Mouse (Mus musculus): ENCODE data around the gene Kptn.

Kptn gene

DNA sequence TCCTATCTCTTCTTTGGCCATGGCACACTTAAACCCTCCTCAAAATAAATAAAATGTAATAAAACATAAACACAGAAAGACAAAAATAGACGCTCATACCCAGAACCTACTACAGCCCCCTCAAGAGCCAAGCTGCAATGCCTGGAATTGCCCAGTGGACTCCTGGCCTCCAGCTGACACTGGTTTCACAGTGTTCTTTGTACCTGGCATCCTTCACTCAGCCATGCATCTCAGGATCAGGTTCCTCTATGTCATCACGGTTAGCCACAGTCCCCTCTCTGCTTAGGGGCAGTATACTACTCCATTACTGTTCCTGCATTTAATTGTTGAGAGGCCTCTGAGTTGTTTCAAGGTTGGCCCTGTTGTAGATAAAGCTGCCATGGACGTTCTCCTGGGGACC, 13.2 kb downstream of the Kptn start:
- Histone ChIP-seq H3K27me3 (ENCODE audit: control insufficient read depth, insufficient read depth, low read length, poor library complexity, severe bottlenecking) (no peaks in the 10 kb centered on the region), H3K36me3 (ENCODE audit: control insufficient read depth, insufficient read depth, low read length, poor library complexity, severe bottlenecking) (no peaks in the 10 kb centered on the region)
- no peak for DNase-seq (ENCODE audit: low read depth, low spot score)

DNA sequence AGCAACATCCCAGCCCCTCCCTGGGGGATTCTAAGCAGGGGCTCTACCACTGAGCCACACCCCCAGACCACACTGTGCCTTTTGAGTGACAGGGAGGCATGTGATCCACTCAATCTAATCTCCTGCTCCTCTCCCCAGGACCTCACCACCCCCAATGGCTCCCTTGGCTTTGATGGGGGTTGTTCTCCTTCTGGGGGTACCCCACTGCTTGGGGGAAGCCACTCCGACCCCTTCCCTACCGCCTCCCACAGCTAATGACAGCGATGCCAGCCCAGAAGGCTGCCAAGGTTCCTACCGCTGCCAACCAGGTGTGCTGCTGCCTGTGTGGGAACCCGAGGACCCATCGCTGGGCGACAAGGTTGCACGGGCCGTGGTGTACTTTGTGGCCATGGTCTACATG, 14.0 kb downstream of the Kptn start:
- no peak for DNase-seq (ENCODE audit: low read depth, low spot score)
- Histone ChIP-seq H3K36me3 (ENCODE audit: control insufficient read depth, insufficient read depth, low read length, poor library complexity, severe bottlenecking) (no peaks in the 10 kb centered on the region), H3K27me3 (ENCODE audit: control insufficient read depth, insufficient read depth, low read length, poor library complexity, severe bottlenecking) (no peaks in the 10 kb centered on the region)

DNA sequence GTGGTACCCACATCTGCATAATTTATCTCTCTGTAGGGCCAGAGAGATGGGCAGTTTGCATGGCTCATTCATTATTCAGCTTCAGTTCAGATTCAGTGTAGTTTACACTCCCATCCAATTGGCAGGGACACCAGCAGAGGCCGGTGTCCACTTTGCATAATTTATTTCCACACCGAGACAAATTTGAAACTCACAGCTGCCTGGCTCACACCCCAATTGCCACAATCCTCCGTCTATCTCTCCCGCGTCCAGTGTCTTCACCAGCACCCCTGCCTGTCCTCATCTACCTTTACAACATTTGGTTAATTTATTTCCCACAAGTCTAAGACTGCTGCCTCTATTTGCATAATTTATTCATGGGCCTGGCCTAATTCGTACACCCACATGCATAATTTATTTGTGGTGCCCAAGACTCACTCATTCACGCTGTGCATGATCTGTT, 15.3 kb downstream of the Kptn start:
- Histone ChIP-seq H3K27me3 (ENCODE audit: control insufficient read depth, insufficient read depth, low read length, poor library complexity, severe bottlenecking) (no peaks in the 10 kb centered on the region), H3K36me3 (ENCODE audit: control insufficient read depth, insufficient read depth, low read length, poor library complexity, severe bottlenecking) (no peaks in the 10 kb centered on the region)
- DNase-seq (ENCODE audit: low read depth, low spot score), result no peak

DNA sequence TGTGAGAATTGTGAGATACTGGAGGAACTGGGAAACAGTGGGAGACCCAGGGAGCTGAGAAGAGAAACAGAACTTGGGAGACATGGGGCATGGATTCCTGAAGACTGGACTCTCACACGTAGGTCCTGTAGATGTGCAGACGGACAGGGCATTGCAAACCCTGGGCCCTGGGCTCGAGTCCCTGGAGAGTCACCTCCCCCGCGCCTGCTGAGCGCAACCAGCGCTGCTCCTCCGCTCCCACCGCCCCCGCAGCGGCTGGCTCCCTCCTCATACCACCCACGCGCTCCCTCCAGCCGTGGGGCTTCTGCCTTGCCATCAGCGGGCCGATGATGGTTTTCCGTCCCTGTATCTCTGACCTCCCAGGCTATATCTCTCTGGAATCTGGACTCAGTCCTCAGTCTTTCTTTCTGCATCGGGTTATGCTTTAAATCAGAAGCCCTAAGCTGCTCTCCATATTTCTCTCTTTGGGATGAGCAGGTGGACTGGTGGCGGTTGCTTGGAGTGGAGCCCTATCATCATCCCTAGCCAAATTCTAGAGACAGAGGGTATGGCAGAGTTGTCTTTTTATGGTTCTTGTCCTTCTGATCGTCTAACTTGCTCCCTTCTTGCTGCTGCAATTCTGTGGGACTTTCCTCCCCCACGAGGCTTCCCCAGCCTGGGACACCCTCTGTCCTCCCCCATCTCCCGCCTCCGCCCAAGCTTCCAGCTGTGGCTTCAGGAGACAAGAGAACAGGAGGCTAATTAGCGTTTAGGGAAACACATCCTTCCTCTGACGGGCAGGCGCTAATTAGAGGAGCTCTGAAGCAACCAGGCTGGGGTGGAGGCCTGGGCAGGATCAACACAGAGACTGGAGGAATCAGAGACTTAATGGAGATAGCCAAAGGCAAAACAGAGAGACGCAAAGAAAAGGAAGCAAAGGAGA, 27.1 kb downstream of the Kptn start:
- no peaks in the 10 kb centered on the region for H3K36me3 ChIP-seq (ENCODE audit: control insufficient read depth, insufficient read depth, low read length, poor library complexity, severe bottlenecking)
- no peaks in the 10 kb centered on the region for H3K27me3 ChIP-seq (ENCODE audit: control insufficient read depth, insufficient read depth, low read length, poor library complexity, severe bottlenecking)
- no peak for DNase-seq (ENCODE audit: low read depth, low spot score)

DNA sequence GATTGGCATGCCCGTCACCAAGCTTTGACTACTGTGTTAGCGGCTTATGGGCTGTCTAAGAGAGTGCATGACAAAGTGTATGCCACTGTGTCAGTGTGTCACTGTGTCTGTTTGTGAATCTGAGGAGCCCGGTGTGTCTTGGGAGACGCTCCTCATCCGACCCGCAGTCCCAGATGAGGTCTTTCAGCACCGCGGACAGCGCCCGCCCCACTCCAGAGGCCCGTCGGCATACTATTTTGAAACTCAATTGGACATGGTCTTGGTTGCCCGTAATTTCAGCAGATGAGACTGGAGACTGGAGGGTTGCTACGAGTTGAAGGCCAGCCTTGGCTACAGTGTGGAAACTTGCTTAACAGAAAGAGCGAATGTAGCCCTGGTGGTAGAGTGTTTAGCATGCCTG, 27.9 kb downstream of the Kptn start:
- no peaks in the 10 kb centered on the region for H3K27me3 ChIP-seq (ENCODE audit: control insufficient read depth, insufficient read depth, low read length, poor library complexity, severe bottlenecking)
- DNase-seq (ENCODE audit: low read depth, low spot score), result peak; percentile 51
- H3K36me3 ChIP-seq (ENCODE audit: control insufficient read depth, insufficient read depth, low read length, poor library complexity, severe bottlenecking), result no peaks in the 10 kb centered on the region

- H3K36me3 ChIP-seq (ENCODE audit: control insufficient read depth, insufficient read depth, low read length, poor library complexity, severe bottlenecking), result no peaks in the 10 kb centered on the region
- DNase-seq (ENCODE audit: low read depth, low spot score), result peak; percentile 43
- no peaks in the 10 kb centered on the region for H3K27me3 ChIP-seq (ENCODE audit: control insufficient read depth, insufficient read depth, low read length, poor library complexity, severe bottlenecking)
These were observed 29.5 kb downstream of the Kptn start for GRCm38 (mm10) chr7:16149241-16149640.

GRCm38 (mm10) chr7:16150191-16151145, 30.8 kb downstream of the Kptn start:
- no peaks in the 10 kb centered on the region for H3K27me3 ChIP-seq (ENCODE audit: control insufficient read depth, insufficient read depth, low read length, poor library complexity, severe bottlenecking)
- H3K36me3 ChIP-seq (ENCODE audit: control insufficient read depth, insufficient read depth, low read length, poor library complexity, severe bottlenecking), result no peaks in the 10 kb centered on the region
- DNase-seq (ENCODE audit: low read depth, low spot score), result no peak

GRCm38 (mm10) chr7:16153522-16153921, 33.8 kb downstream of the Kptn start:
- no peaks in the 10 kb centered on the region for H3K27me3 ChIP-seq (ENCODE audit: control insufficient read depth, insufficient read depth, low read length, poor library complexity, severe bottlenecking)
- peak; percentile 83 for DNase-seq (ENCODE audit: low read depth, low spot score)

GRCm38 (mm10) chr7:16155132-16155872, 35.6 kb downstream of the Kptn start:
- H3K27me3 ChIP-seq (ENCODE audit: control insufficient read depth, insufficient read depth, low read length, poor library complexity, severe bottlenecking), result no peaks in the 10 kb centered on the region
- H3K36me3 ChIP-seq (ENCODE audit: control insufficient read depth, insufficient read depth, low read length, poor library complexity, severe bottlenecking), result no peaks in the 10 kb centered on the region
- no peak for DNase-seq (ENCODE audit: low read depth, low spot score)

More at GRCm38 (mm10) chr7:16153522-16153921, 33.8 kb downstream of the Kptn start:
- H3K36me3 ChIP-seq (ENCODE audit: control insufficient read depth, insufficient read depth, low read length, poor library complexity, severe bottlenecking), result no peaks in the 10 kb centered on the region

DNA sequence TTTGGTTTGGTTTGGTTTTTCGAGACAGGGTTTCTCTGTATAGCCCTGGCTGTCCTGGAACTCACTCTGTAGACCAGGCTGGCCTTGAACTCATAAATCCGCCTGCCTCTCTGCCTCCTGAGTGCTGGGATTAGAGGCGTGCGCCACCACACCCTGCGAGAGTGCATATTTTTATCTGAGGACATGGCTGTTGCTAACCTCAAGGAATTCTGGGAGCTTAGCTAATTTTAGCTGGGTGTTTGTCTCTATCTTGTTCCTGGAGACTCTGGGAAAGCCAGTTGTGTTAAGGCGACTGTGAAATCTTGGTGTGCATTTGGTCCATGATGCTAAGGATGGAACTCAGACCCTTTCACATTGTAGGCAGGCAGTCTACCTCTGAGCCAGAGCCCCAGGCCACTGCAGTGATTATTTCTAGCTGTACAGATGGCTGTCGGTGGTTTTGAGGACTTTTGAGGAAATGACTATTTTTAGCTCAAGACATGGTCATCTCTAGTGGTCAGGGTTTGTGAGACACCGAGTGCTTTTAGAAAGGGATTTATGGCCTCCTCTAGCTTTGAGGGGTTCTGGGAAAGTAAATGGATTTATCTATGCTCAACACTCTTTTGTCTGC, 36.5 kb downstream of the Kptn start:
- no peak for DNase-seq (ENCODE audit: low read depth, low spot score)
- no peaks in the 10 kb centered on the region for H3K36me3 ChIP-seq (ENCODE audit: control insufficient read depth, insufficient read depth, low read length, poor library complexity, severe bottlenecking)
- H3K27me3 ChIP-seq (ENCODE audit: control insufficient read depth, insufficient read depth, low read length, poor library complexity, severe bottlenecking), result no peaks in the 10 kb centered on the region

DNA sequence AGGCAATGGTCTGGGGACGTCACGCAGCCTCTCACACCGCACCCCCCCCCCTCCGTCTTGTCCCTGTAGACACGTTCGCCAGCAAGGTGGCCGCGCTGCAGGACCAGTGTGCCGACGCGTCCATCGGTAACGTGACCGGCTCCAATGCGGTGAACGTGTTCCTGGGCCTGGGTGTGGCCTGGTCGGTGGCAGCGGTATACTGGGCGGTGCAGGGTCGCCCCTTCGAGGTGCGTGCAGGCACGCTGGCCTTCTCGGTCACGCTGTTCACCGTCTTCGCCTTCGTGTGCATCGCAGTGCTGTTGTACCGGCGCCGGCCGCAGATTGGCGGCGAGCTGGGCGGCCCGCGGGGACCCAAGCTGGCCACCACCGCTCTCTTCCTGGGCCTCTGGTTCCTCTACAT, 39.0 kb downstream of the Kptn start:
- no peak for DNase-seq (ENCODE audit: low read depth, low spot score)
- Histone ChIP-seq H3K27me3 (ENCODE audit: control insufficient read depth, insufficient read depth, low read length, poor library complexity, severe bottlenecking) (no peaks in the 10 kb centered on the region), H3K36me3 (ENCODE audit: control insufficient read depth, insufficient read depth, low read length, poor library complexity, severe bottlenecking) (no peaks in the 10 kb centered on the region)

GRCm38 (mm10) chr7:16160702-16161101, 41.0 kb downstream of the Kptn start:
- Histone ChIP-seq H3K36me3 (ENCODE audit: control insufficient read depth, insufficient read depth, low read length, poor library complexity, severe bottlenecking) (no peaks in the 10 kb centered on the region), H3K27me3 (ENCODE audit: control insufficient read depth, insufficient read depth, low read length, poor library complexity, severe bottlenecking) (no peaks in the 10 kb centered on the region)
- DNase-seq (ENCODE audit: low read depth, low spot score), result no peak

GRCm38 (mm10) chr7:16161302-16161701, 41.6 kb downstream of the Kptn start:
- Histone ChIP-seq H3K27me3 (ENCODE audit: control insufficient read depth, insufficient read depth, low read length, poor library complexity, severe bottlenecking) (no peaks in the 10 kb centered on the region), H3K36me3 (ENCODE audit: control insufficient read depth, insufficient read depth, low read length, poor library complexity, severe bottlenecking) (no peaks in the 10 kb centered on the region)
- DNase-seq (ENCODE audit: low read depth, low spot score), result no peak

DNA sequence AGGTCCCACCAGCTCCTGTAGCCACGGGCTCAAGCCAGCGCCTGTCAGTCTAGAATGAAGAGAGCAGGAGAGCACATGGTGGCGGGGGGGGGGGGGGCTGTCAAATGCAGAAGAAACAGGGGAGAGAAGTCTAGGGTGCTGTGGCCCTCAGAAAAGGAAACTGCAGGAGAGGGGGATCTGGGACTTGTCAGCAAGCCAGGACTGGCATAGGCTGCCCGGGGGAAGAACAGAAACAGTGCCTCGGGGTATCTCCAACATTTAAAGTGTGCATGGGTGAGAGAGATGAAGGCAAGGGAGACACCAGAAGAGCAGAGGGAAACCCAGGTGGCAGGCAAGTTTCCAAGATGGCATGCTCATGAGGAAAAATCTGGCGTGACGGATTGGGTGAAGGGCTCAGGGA, 42.3 kb downstream of the Kptn start:
- Histone ChIP-seq H3K36me3 (ENCODE audit: control insufficient read depth, insufficient read depth, low read length, poor library complexity, severe bottlenecking) (no peaks in the 10 kb centered on the region), H3K27me3 (ENCODE audit: control insufficient read depth, insufficient read depth, low read length, poor library complexity, severe bottlenecking) (no peaks in the 10 kb centered on the region)
- no peak for DNase-seq (ENCODE audit: low read depth, low spot score)

All from splenic B cell, adult 2 months (primary cell).